Mouse (Mus musculus) liver, embryonic 13.5 days (tissue): ENCODE results near the gene Ccl3. TPM values are rescaled to one million over a fixed set of nuclear protein-coding genes. Genes with fewer than 3 reads are reported as not detected.

Experiments used
- polyA plus RNA-seq: library from polyadenylated mRNA; unstranded; fragments of >200 nt; fragmentation: Nextera tagmentation; extraction: Ambion mirVana; gene quantifications from 2 replicates; pipeline ENCODE4 v1.2.1, GENCODE M21; 2015

The Ccl3 gene
- polyA plus RNA-seq, 1 experiment from 2014 or later: 0.92 TPM

Other genes with a start within 250 kb of the Ccl3 start
- gene Rasl10b, start 240.2 kb downstream of the Ccl3 start, polyA plus RNA-seq: 0.20 and 0.27 TPM in 2 replicates
- not detected in 2 replicates for gene Gas2l2, start 219.9 kb downstream of the Ccl3 start, polyA plus RNA-seq
- 0.65 and 0.78 TPM in 2 replicates for gene 1700020L24Rik, start 211.7 kb downstream of the Ccl3 start, polyA plus RNA-seq
- 0.47 and 0.50 TPM in 2 replicates for gene Mmp28, start 186.3 kb downstream of the Ccl3 start, polyA plus RNA-seq
- 4.7 and 5.4 TPM in 2 replicates for gene Taf15, start 176.3 kb downstream of the Ccl3 start, polyA plus RNA-seq
- not detected in 2 replicates for gene Heatr9, start 127.2 kb downstream of the Ccl3 start, polyA plus RNA-seq
- gene Ccl5, start 118.8 kb downstream of the Ccl3 start, polyA plus RNA-seq: 0.21 and 0.30 TPM in 2 replicates
- gene Ccl9, start 70.7 kb downstream of the Ccl3 start, polyA plus RNA-seq: 16.5 and 16.8 TPM in 2 replicates
- gene Ccl6, start 56.3 kb downstream of the Ccl3 start, polyA plus RNA-seq: 8.5 and 8.8 TPM in 2 replicates
- not detected in 2 replicates for gene Rpl9-ps1, start 3.7 kb downstream of the Ccl3 start, polyA plus RNA-seq
- 0.46 and 0.74 TPM in 2 replicates for gene Ccl4, start 13.2 kb upstream of the Ccl3 start, polyA plus RNA-seq
- gene Wfdc17, start 54.6 kb upstream of the Ccl3 start, polyA plus RNA-seq: 5.8 and 8.0 TPM in 2 replicates
- gene Wfdc18, start 59.7 kb upstream of the Ccl3 start, polyA plus RNA-seq: not detected in 2 replicates
- 4.0 and 6.1 TPM in 2 replicates for gene Wfdc21, start 97.6 kb upstream of the Ccl3 start, polyA plus RNA-seq
- gene Heatr6, start 104.3 kb upstream of the Ccl3 start, polyA plus RNA-seq: 7.8 and 8.2 TPM in 2 replicates
- gene Hnf1b, start 200.7 kb upstream of the Ccl3 start, polyA plus RNA-seq: 1.0 and 2.0 TPM in 2 replicates